Mouse (Mus musculus) intestine, embryonic 16.5 days (tissue): Measurements from ENCODE around the gene Olfr279. TPM values are rescaled to one million over a fixed set of nuclear protein-coding genes. Genes with fewer than 3 reads are reported as not detected.
A peak's percentile ranks its signal among the peaks of the same experiment; 100 is the strongest.
"Not testable (repeated sequence)": the region's sequence is repeated elsewhere in the genome, so short reads cannot be mapped to it uniquely, and the experiment has no call there.

Experiments used
- ATAC-seq: fragments of 200-750 bp; cut with Nextera tagmentation; 2 replicates; pipeline ENCODE4 v1.8.0; 2017; ENCODE audit warnings: moderate TSS enrichment, moderate library complexity
- H3K27ac ChIP-seq: fragments of 300-500 bp; sonication (generic); 2 replicates; pipeline ENCODE4 v1.5.1; 2014; ENCODE audit warnings: mild to moderate bottlenecking, low read length
- H3K27me3 ChIP-seq: fragments of 300-500 bp; sonication (generic); replicated peaks from 2 replicates; pipeline ENCODE4 v1.6.1; 2014; ENCODE audit warnings: low read length, control low read depth, mixed read lengths; ENCODE audit not compliant: control insufficient read depth, insufficient read depth
- H3K36me3 ChIP-seq: fragments of 300-500 bp; sonication (generic); 2 replicates; pipeline ENCODE4 v1.6.1; 2014; ENCODE audit warnings: low read length, control low read depth; ENCODE audit not compliant: control insufficient read depth, insufficient read depth
- H3K4me1 ChIP-seq: fragments of 300-500 bp; sonication (generic); 2 replicates; pipeline ENCODE4 v1.6.1; 2014; ENCODE audit warnings: low read length, control low read depth, mixed read lengths; ENCODE audit not compliant: control insufficient read depth, insufficient read depth
- H3K4me2 ChIP-seq: fragments of 300-500 bp; sonication (generic); 2 replicates; pipeline ENCODE4 v1.6.1; 2014; ENCODE audit warnings: low read depth, low read length, control low read depth
- H3K4me3 ChIP-seq: fragments of 300-500 bp; sonication (generic); 2 replicates; pipeline ENCODE4 v1.5.1; 2014; ENCODE audit warnings: mild to moderate bottlenecking, low read length
- H3K9ac ChIP-seq: fragments of 300-500 bp; sonication (generic); 2 replicates; pipeline ENCODE4 v1.6.1; 2014; ENCODE audit warnings: low read depth, low read length
- H3K9me3 ChIP-seq: fragments of 300-500 bp; sonication (generic); 2 replicates; pipeline ENCODE4 v1.6.1; 2016; ENCODE audit warnings: low read length, control low read depth; ENCODE audit not compliant: control insufficient read depth
- WGBS: fragments of 180-500 bp; shearing (Covaris S2); extraction: QIAGEN DNeasy Blood & Tissue Kit; methylation state at CpG from one replicate; pipeline ENCODE4 v1.1.7; 2014; 5-methylcytosine and 5-hydroxymethylcytosine counted together
- polyA plus RNA-seq: library from polyadenylated mRNA; unstranded; fragments of >200 nt; fragmentation: Nextera tagmentation; extraction: Ambion mirVana; gene quantifications from 2 replicates; pipeline ENCODE4 v1.2.1, GENCODE M21; 2015

The Olfr279 gene
- polyA plus RNA-seq, 1 experiment from 2014 or later = not detected

DNA sequence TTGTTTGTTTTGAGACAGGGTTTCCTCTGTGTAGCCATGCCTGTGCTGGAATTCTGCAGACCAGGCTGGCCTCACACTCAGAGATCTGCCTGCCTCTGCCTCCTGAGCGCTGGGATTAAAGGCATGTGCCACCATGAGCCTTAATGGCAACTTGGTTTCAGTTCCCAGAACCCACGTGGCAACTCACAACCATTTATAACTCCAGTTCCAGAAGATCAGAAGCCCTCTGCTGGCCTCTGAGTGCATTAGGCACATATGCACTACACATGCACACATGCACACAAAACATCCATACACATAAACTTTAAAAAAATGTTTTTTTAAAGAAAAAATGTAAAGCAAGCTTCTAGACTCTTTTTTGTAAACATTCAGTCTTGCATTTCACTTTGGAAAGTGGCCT, 17.2 kb downstream of the Olfr279 start:
- H3K36me3 ChIP-seq = no peaks in the 10 kb centered on the region
- H3K4me3 ChIP-seq = no peak overlapping the region
- no peaks in the 10 kb centered on the region for H3K27me3 ChIP-seq
- no peak for ATAC-seq
- 52% methylated on average over 2 of the region's 2 CpGs for WGBS
- H3K9ac ChIP-seq = no peak overlapping the region
- H3K9me3 ChIP-seq = no peaks in the 10 kb centered on the region
- H3K4me1 ChIP-seq = peaks cover 5% of the 10 kb centered on the region; the same call in 1 of the 2 replicates
- H3K27ac ChIP-seq = no peak overlapping the region
- no peak overlapping the region for H3K4me2 ChIP-seq

DNA sequence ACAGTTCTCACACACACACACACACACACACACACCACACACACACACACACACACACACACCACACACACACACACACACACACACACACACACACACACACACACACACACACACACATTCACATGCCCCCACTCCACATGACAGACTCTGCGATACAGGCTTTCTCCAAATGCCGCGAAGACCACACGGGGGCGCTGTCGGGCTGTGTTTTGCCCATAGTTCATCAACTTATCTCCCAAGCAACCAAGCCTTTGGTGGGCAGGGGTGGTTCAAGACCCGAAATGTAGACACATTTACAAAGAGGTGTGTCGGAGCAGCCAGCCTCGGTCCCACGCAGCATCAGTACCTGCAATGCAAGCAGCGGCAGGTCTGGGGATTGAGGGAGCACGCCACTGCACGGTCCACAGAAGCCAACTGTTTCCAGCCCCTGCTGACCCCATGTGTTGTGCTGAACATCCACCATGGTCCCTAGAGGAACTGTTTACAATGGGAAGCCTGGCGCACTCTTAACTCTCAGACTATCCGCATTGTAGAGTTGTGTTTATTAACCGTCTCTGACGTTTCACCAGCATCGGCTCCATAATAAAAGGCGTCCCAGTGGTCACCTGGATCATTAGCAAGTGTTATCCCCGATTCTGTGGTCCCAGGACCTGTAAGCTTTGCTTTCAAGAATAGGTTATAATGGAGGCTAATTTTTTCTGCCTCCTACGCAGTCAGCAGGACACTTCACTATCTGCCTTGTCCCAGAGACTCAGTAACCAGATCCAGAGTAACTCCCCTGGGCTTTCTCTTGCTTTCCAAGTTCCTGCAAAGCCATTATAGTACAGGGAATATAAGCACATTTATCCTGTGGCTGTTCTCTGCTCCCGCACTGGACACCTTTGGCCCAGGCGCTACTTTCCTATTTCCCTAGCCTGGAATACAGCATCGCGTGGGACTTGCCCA, 18.5 kb downstream of the Olfr279 start:
- peaks cover 5% of the 10 kb centered on the region; the same call in 1 of the 2 replicates for H3K4me1 ChIP-seq
- WGBS = 21% methylated on average over 25 of the region's 25 CpGs
- H3K4me2 ChIP-seq = peak overlapping the region; percentile 50
- no peaks in the 10 kb centered on the region for H3K36me3 ChIP-seq
- no peaks in the 10 kb centered on the region for H3K9me3 ChIP-seq
- no peaks in the 10 kb centered on the region for H3K27me3 ChIP-seq
- peak overlapping the region; percentile 26; the same call in 1 of the 2 replicates for H3K4me3 ChIP-seq
- 0 out of 2 replicates have a peak overlapping the region, but pooled peaks have one; percentile 3 for H3K9ac ChIP-seq
- ATAC-seq = peak; percentile 23; the same call in 1 of the 2 replicates
- 0 out of 2 replicates have a peak overlapping the region, but pooled peaks have one; percentile 9 for H3K27ac ChIP-seq

DNA sequence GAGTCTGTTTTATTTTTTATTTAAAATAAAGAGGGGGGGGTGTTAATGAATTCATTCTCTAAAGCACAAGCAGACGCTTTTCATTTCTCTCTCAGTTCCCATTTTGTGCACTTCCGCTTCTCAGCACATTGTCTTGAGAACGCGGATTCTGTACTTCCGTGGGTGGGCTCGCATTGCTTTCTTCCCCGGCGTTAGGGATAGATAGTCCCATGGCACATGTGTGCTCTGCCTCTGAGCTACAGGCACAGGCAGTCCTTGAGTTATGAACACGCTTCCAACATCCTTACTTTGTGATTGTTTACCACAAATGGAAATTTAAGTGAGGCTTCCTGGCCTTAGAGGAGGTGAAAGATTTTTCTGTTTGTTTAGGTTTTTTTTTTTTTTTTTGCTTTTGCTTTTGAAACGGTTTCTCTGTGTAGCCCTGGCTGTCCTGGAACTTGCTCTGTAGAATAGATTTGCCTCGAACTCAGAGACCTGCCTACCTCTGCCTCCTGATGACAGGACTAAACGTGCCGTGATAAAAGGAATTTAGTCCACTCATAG, 19.3 kb downstream of the Olfr279 start:
- 0 out of 2 replicates have a peak overlapping the region, but pooled peaks have one; percentile 9 for H3K27ac ChIP-seq
- WGBS = 66% methylated on average over 13 of the region's 13 CpGs
- no peak for ATAC-seq

DNA sequence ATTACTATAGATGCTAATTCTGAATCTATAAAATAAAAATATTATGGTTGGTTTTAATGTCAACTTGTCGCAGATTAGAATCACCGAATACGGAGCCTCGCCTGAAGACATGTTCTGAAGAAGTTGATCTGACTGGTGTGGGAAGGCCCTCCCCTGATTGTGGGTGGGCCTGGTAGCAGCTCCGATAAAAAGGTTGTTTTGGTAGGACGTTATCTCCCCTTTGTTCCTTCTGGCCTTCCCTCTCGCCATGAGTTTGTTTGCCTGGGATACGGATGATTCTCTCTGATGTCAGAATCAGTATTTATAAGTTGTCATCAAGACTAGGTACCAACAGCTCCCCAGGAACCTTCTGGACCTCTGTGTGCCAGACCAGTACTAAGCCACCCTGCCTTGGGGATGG, 20.0 kb downstream of the Olfr279 start:
- 70% methylated on average over 8 of the region's 8 CpGs for WGBS

More for the DNA sequence above, 19.3 kb downstream of the Olfr279 start:
- no peak overlapping the region for H3K4me3 ChIP-seq
- H3K9ac ChIP-seq = no peak overlapping the region
- H3K4me1 ChIP-seq = peaks cover 5% of the 10 kb centered on the region; the same call in 1 of the 2 replicates
- no peaks in the 10 kb centered on the region for H3K27me3 ChIP-seq
- no peak overlapping the region for H3K4me2 ChIP-seq
- H3K9me3 ChIP-seq = no peaks in the 10 kb centered on the region
- no peaks in the 10 kb centered on the region for H3K36me3 ChIP-seq

DNA sequence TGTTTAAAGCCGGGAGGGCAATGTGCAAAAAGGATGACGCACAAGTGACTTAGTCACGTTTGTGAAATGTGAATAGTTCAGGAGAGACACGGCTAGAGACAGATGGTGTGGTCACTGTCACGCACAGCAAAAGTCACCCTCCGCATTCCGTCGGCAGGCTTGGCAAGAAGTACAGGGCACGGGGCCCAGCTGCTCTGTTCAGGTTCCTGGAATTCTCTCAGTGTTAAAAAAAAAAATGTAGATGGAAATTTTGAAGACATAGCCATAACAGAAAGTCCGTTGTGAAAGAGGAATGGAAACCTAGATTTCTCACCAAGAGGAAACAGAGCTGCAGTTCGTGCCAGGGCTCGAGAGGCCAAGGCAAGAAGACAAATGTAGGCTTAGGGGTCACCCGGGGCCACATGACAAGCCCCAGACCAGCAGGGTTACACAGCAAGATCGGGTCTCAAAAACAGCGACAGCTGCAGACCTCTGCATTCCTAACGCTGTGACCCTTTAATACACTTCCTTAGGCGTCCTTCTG, 20.7 kb downstream of the Olfr279 start:
- Histone ChIP-seq H3K36me3 (no peaks in the 10 kb centered on the region), H3K27me3 (no peaks in the 10 kb centered on the region), H3K4me2 (no peak overlapping the region), H3K9ac (no peak overlapping the region), H3K4me3 (no peak overlapping the region), H3K9me3 (no peaks in the 10 kb centered on the region), H3K4me1 (peaks cover 5% of the 10 kb centered on the region; the same call in 1 of the 2 replicates), H3K27ac (no peak overlapping the region)
- no peak for ATAC-seq
- WGBS = 39% methylated on average over 17 of the region's 17 CpGs

More for the DNA sequence above, 20.0 kb downstream of the Olfr279 start:
- peaks cover 5% of the 10 kb centered on the region; the same call in 1 of the 2 replicates for H3K4me1 ChIP-seq
- no peak overlapping the region for H3K4me3 ChIP-seq
- ATAC-seq = no peak
- no peak overlapping the region for H3K9ac ChIP-seq
- H3K36me3 ChIP-seq = no peaks in the 10 kb centered on the region
- H3K27ac ChIP-seq = no peak overlapping the region
- H3K27me3 ChIP-seq = no peaks in the 10 kb centered on the region
- H3K4me2 ChIP-seq = no peak overlapping the region
- no peaks in the 10 kb centered on the region for H3K9me3 ChIP-seq

DNA sequence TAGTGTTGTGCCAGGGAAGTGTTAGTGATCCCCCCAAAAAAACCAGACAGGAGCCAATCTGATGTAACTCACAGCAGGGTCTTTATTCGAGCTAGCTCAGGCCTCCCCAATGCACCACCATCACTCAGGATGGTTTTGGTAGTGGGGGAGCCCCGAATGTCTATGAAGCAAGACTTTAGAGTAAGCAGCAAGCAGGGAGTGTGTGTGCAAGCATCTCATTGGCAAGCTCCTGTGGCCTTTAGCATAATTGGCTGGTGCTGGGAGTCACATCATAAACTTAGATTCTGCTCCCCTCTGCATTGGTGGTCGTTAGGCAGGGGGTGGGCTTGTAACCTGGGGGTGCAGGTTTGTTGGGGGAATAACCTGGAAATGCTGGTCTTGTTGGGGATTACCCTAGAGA, 21.5 kb downstream of the Olfr279 start:
- H3K4me1 ChIP-seq, H3K4me3 ChIP-seq, H3K9me3 ChIP-seq, H3K27ac ChIP-seq, H3K36me3 ChIP-seq, H3K4me2 ChIP-seq, H3K9ac ChIP-seq, ATAC-seq, H3K27me3 ChIP-seq: not testable (repeated sequence)
- WGBS = 58% methylated on average over 3 of the region's 3 CpGs

DNA sequence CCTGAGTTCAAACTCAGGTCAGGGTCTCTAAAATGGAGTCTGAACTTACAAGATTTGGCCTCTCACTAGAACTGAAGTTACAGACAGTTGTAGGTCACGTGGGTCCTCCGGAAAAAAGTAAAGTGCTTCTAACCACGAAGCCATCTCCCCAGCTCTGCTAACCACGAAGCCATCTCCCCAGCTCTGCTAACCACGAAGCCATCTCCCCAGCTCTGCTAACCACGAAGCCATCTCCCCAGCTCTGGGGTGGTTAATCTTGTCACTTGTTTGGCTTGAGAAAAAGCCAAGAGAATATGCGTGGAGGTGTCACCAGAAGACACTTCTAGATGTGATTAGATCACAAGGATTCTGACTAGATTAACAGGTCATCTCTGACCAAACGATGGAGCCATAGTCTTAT, 21.9 kb downstream of the Olfr279 start:
- Histone ChIP-seq H3K27ac (no peak overlapping the region), H3K4me1 (peaks cover 5% of the 10 kb centered on the region; the same call in 1 of the 2 replicates), H3K27me3 (no peaks in the 10 kb centered on the region), H3K9ac (no peak overlapping the region), H3K36me3 (peaks cover 5% of the 10 kb centered on the region; the same call in 1 of the 2 replicates), H3K9me3 (no peaks in the 10 kb centered on the region), H3K4me3 (no peak overlapping the region), H3K4me2 (no peak overlapping the region)
- WGBS = 85% methylated on average over 8 of the region's 8 CpGs
- no peak for ATAC-seq

DNA sequence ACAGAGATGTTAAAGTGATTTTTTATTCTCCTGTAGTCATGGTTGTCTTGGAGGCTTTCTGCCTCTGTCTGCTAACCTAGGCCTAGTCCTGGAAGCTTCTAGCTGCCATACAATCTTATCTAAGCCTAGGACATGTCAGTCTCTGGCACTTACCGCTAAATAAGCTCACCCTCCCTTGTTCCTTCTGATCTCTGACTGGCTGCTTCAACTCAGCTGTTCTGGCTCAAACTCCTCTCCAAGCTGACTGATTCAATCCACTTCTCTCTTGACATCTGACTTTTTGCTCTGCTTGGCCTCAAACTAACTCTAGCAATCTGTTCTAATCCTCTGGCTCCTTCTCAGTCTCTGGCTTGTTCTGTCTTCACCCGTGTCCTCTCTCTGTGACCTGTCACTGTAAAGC, 22.6 kb downstream of the Olfr279 start:
- not testable (repeated sequence) for H3K4me1 ChIP-seq, H3K4me2 ChIP-seq, H3K9ac ChIP-seq, ATAC-seq, H3K27ac ChIP-seq, H3K9me3 ChIP-seq, H3K4me3 ChIP-seq, H3K27me3 ChIP-seq
- WGBS = 85% methylated on average over 2 of the region's 2 CpGs
- peaks cover 10% of the 10 kb centered on the region for H3K36me3 ChIP-seq
